Mouse (Mus musculus): ENCODE measurements around the gene Mfsd13b. TPM values are rescaled to one million over a fixed set of nuclear protein-coding genes. Genes with fewer than 3 reads are reported as not detected.
A peak's percentile ranks its signal among the peaks of the same experiment; 100 is the strongest.
"Not testable (repeated sequence)": the region's sequence is repeated elsewhere in the genome, so short reads cannot be mapped to it uniquely, and the experiment has no call there.

Gene Mfsd13b
- 0.37 and 0.42 TPM in 2 replicates for polyA plus RNA-seq (2016; fragmentation: Nextera tagmentation; extraction: Ambion mirVana)

DNA sequence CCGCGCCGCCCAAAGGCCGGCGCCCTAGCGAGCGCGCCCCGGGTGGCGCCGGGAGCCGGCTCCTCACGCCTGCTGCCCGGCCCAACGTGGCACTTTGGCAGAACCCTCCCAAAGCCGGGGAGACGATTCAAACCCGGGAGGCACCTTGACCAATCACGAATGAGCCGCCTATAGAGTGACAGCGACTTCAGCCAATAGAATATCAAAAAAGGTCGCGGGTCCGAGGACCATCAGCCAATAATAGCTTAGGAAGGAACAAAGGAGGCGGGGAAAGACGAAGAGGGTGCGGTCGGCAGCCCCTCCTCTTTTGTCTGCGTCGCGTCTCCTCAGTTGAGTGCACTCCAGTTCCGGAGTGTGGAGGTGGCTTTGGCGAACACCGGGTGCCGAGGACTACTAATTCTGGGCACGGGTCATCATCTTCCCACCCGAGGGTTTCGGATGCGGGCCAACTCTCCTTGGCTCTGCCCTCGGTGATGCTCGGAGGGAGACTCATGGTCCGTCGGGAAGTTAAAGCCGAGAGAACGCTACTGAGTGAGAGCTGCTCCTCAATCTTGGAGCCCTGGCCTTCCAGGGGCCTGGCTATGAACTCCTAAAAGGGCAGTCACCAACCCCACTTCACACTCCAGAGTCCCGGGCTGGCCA lies at the start of gene Mfsd13b, which contains the start of gene Cdr2:
Gene Mfsd13b, plus strand, starts transcription at position 310 of the 642 bp plus-strand sequence.
Gene Cdr2, minus strand, starts transcription at position 113 of the 642 bp plus-strand sequence.
- peak within 1 kb of the TSS; percentile 89 for H3K4me3 ChIP-seq
- under 1% methylated on average over 46 of the region's 46 CpGs for WGBS
- H3K36me3 ChIP-seq, result no peaks in the 10 kb centered on the region
- H3K4me1 ChIP-seq (replicated peaks), result peaks cover 34% of the 10 kb centered on the region
- H3K27me3 ChIP-seq (ENCODE audit: insufficient read depth, poor library complexity, severe bottlenecking), result no peaks in the 10 kb centered on the region
- no peaks in the 10 kb centered on the region for H3K9me3 ChIP-seq
- peak within 1 kb of the TSS; percentile 96 for H3K27ac ChIP-seq
- DNase-seq (ENCODE audit: low spot score), result peak; percentile 94

DNA sequence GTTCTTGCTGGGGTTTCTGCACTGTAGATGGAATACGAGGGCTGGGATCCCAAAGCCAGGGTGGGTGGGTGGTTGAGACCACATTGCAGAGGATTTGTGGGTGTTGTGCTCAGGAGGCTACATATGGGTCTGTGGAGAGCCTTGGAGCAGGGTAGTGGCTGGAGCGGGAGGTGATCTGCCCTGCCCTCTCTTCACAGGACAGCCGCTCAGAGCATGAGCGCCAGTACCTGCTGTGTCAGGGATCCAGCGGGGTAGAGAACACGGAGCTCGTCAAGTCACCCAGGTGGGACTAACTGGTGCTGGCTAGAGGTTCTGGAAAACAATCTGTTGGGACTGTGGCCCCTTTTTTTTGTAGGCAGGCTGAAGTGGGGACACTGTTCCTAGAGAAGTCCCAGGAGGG lies 49.2 kb upstream of the Mfsd13b start:
- 93% methylated on average over 7 of the region's 7 CpGs for WGBS
- no peaks in the 10 kb centered on the region for H3K4me1 ChIP-seq (replicated peaks)
- no peaks in the 10 kb centered on the region for H3K9me3 ChIP-seq
- H3K36me3 ChIP-seq, result peaks cover 99% of the 10 kb centered on the region
- no peak overlapping the region for H3K27ac ChIP-seq
- DNase-seq (ENCODE audit: low spot score), result no peak
- no peaks in the 10 kb centered on the region for H3K27me3 ChIP-seq (ENCODE audit: insufficient read depth, poor library complexity, severe bottlenecking)
- H3K4me3 ChIP-seq, result no peak overlapping the region

GRCm38 (mm10) chr7:120933680-120934195 lies 48.6 kb upstream of the Mfsd13b start:
- Histone ChIP-seq H3K4me3 (no peak overlapping the region), H3K36me3 (peaks cover 99% of the 10 kb centered on the region), H3K9me3 (no peaks in the 10 kb centered on the region), H3K4me1 (replicated peaks) (no peaks in the 10 kb centered on the region), H3K27me3 (ENCODE audit: insufficient read depth, poor library complexity, severe bottlenecking) (no peaks in the 10 kb centered on the region), H3K27ac (no peak overlapping the region)
- DNase-seq (ENCODE audit: low spot score), result no peak
- WGBS, result 92% methylated on average over 5 of the region's 5 CpGs

- H3K36me3 ChIP-seq, result peaks cover 99% of the 10 kb centered on the region
- WGBS, result 41% methylated on average over 5 of the region's 5 CpGs
Observed at GRCm38 (mm10) chr7:120934716-120935115, 47.6 kb upstream of the Mfsd13b start.

DNA sequence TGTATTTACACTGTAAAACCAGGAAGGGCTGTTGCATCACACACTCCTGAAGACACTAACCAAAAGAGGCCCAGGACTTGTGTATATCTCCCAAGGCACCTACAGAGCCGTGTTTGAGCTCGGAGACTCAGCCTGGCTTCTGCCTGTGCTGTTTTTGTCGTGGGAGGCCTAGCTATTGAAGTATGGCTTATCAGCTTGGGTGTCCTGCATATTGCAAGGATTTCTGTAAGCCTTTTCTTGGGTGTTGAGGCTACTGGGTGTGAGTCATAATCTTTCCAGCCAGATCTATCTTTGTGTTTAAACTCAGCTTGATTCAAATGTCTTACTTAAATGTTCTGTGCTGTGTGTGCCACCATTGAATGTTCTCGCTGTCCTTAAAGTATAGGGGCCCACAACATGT lies 45.8 kb upstream of the Mfsd13b start:
- no peaks in the 10 kb centered on the region for H3K9me3 ChIP-seq
- H3K27ac ChIP-seq, result no peak overlapping the region
- no peaks in the 10 kb centered on the region for H3K4me1 ChIP-seq (replicated peaks)
- WGBS, result 90% methylated on average over 4 of the region's 4 CpGs
- H3K4me3 ChIP-seq, result no peak overlapping the region
- H3K27me3 ChIP-seq (ENCODE audit: insufficient read depth, poor library complexity, severe bottlenecking), result no peaks in the 10 kb centered on the region
- peaks cover 99% of the 10 kb centered on the region for H3K36me3 ChIP-seq
- DNase-seq (ENCODE audit: low spot score), result no peak

More at GRCm38 (mm10) chr7:120934716-120935115, 47.6 kb upstream of the Mfsd13b start:
- Histone ChIP-seq H3K27ac (no peak overlapping the region), H3K4me3 (no peak overlapping the region), H3K4me1 (replicated peaks) (no peaks in the 10 kb centered on the region), H3K27me3 (ENCODE audit: insufficient read depth, poor library complexity, severe bottlenecking) (no peaks in the 10 kb centered on the region), H3K9me3 (no peaks in the 10 kb centered on the region)
- peak; percentile 39 for DNase-seq (ENCODE audit: low spot score)

DNA sequence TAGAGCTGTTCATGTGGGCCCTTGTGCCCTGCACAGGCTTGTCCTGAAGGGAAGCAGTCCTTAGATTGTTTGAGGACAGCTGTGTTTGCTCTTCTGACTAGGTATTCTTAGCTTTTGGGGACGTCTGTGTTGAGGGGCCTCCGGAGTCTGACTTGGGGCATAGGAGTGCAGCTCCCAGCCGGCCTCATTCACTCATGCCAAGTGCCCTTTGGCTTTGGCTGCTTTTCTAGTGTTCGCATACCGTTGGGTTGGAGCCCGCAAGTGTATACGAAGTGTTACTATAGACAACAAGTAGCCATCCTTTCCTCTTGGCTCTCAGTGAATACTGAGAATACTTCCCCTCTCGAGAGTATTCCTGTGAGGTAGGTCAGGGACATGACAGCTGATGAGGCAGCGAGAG lies 44.1 kb upstream of the Mfsd13b start:
- no peak for DNase-seq (ENCODE audit: low spot score)
- no peaks in the 10 kb centered on the region for H3K4me1 ChIP-seq (replicated peaks)
- H3K27me3 ChIP-seq (ENCODE audit: insufficient read depth, poor library complexity, severe bottlenecking), result no peaks in the 10 kb centered on the region
- no peak overlapping the region for H3K4me3 ChIP-seq
- peaks cover 99% of the 10 kb centered on the region for H3K36me3 ChIP-seq
- 91% methylated on average over 9 of the region's 9 CpGs for WGBS
- no peaks in the 10 kb centered on the region for H3K9me3 ChIP-seq
- no peak overlapping the region for H3K27ac ChIP-seq

- Histone ChIP-seq H3K4me3 (no peak overlapping the region), H3K27me3 (ENCODE audit: insufficient read depth, poor library complexity, severe bottlenecking) (no peaks in the 10 kb centered on the region), H3K27ac (no peak overlapping the region), H3K4me1 (replicated peaks) (no peaks in the 10 kb centered on the region), H3K36me3 (peaks cover 100% of the 10 kb centered on the region), H3K9me3 (no peaks in the 10 kb centered on the region)
- no peak for DNase-seq (ENCODE audit: low spot score)
- 92% methylated on average over 12 of the region's 12 CpGs for WGBS
Observed at GRCm38 (mm10) chr7:120940343-120940742, 42.0 kb upstream of the Mfsd13b start.

DNA sequence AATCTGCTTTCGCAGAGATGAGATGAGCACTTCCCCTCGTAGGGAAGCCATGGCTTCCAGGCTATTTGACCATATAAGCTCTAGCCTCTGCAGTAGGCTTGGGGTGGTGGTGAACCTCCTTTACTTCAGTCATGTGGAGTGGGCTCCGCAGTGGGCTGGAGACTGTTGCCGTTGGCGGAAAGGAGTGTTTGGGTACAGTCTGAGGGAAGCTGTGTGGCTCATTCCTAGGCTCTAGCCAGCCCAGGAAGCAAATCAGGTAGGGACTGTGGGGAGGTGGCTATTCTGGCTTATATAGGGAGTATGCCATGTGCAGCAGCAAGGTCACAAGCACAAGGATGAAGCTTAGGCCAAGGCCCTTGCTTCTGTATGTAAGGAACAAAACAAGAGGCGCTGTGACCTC lies 41.1 kb upstream of the Mfsd13b start:
- Histone ChIP-seq H3K36me3 (peaks cover 99% of the 10 kb centered on the region), H3K4me1 (replicated peaks) (no peaks in the 10 kb centered on the region)
- DNase-seq (ENCODE audit: low spot score), result no peak

GRCm38 (mm10) chr7:120942506-120942905 lies 39.8 kb upstream of the Mfsd13b start:
- Histone ChIP-seq H3K9me3 (no peaks in the 10 kb centered on the region), H3K4me1 (replicated peaks) (no peaks in the 10 kb centered on the region), H3K36me3 (peaks cover 93% of the 10 kb centered on the region), H3K4me3 (no peak overlapping the region), H3K27ac (no peak overlapping the region), H3K27me3 (ENCODE audit: insufficient read depth, poor library complexity, severe bottlenecking) (no peaks in the 10 kb centered on the region)
- WGBS, result 96% methylated on average over 1 of the region's 1 CpGs
- no peak for DNase-seq (ENCODE audit: low spot score)

More for the DNA sequence above, 41.1 kb upstream of the Mfsd13b start:
- H3K9me3 ChIP-seq, result no peaks in the 10 kb centered on the region
- H3K4me3 ChIP-seq, result no peak overlapping the region
- WGBS, result 95% methylated on average over 6 of the region's 6 CpGs
- H3K27me3 ChIP-seq (ENCODE audit: insufficient read depth, poor library complexity, severe bottlenecking), result no peaks in the 10 kb centered on the region
- no peak overlapping the region for H3K27ac ChIP-seq

GRCm38 (mm10) chr7:120943936-120944509 lies 38.3 kb upstream of the Mfsd13b start:
- H3K36me3 ChIP-seq, result peaks cover 92% of the 10 kb centered on the region
- H3K27ac ChIP-seq, result no peak overlapping the region
- no peaks in the 10 kb centered on the region for H3K27me3 ChIP-seq (ENCODE audit: insufficient read depth, poor library complexity, severe bottlenecking)
- no peaks in the 10 kb centered on the region for H3K9me3 ChIP-seq
- H3K4me3 ChIP-seq, result no peak overlapping the region
- no peak for DNase-seq (ENCODE audit: low spot score)
- 76% methylated on average over 8 of the region's 8 CpGs for WGBS
- H3K4me1 ChIP-seq (replicated peaks), result no peaks in the 10 kb centered on the region

DNA sequence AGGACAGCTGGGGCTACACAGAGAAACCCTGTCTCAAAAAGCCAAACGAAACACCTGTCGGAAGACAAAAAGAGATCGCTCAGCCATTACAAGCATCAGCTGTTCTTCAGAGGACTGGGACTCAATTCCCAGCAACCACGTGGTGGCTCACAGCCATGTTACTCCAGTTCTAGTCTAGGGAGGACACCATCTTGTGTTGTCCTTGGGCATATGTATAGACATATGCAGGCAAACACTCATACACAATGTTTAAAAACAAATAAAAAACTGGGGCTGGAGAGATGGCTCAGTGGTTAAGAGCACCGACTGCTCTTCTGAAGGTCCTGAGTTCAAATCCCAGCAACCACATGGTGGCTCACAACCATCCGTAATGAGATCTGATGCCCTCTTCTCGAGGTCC lies 28.7 kb upstream of the Mfsd13b start:
- peaks cover 56% of the 10 kb centered on the region for H3K36me3 ChIP-seq
- H3K4me1 ChIP-seq (replicated peaks); H3K27me3 ChIP-seq (ENCODE audit: insufficient read depth, poor library complexity, severe bottlenecking); DNase-seq (ENCODE audit: low spot score); H3K9me3 ChIP-seq; H3K27ac ChIP-seq; H3K4me3 ChIP-seq: not testable (repeated sequence)
- 83% methylated on average over 7 of the region's 7 CpGs for WGBS

DNA sequence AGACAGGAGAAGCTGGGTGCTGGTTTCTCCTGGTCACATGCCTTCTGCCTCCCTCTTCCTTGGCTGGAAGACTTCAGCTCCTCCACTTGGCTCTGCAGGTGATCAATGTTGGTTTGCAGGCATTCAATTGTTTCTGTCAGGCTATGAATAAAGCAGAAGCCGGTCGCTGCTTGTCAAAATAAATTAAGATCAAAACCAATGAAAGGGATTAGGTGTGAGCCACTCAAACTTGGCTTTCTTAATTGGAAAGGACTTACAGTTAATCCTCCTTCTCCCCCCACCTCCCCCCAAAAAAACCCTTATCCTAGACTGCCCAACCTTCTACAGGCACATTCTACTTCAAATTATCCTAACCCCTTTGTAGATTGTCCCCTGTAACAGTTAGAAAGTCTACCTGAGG lies 22.2 kb upstream of the Mfsd13b start:
- H3K27me3 ChIP-seq (ENCODE audit: insufficient read depth, poor library complexity, severe bottlenecking), result no peaks in the 10 kb centered on the region
- no peak overlapping the region for H3K27ac ChIP-seq
- H3K36me3 ChIP-seq, result peaks cover 58% of the 10 kb centered on the region
- DNase-seq (ENCODE audit: low spot score), result no peak
- H3K9me3 ChIP-seq, result no peaks in the 10 kb centered on the region
- H3K4me3 ChIP-seq, result no peak overlapping the region
- WGBS, result 78% methylated on average over 2 of the region's 2 CpGs
- H3K4me1 ChIP-seq (replicated peaks), result no peaks in the 10 kb centered on the region

GRCm38 (mm10) chr7:120960601-120961000 lies 21.7 kb upstream of the Mfsd13b start:
- H3K36me3 ChIP-seq, result peaks cover 56% of the 10 kb centered on the region
- no peaks in the 10 kb centered on the region for H3K27me3 ChIP-seq (ENCODE audit: insufficient read depth, poor library complexity, severe bottlenecking)
- no peaks in the 10 kb centered on the region for H3K9me3 ChIP-seq
- WGBS, result 85% methylated on average over 6 of the region's 6 CpGs
- DNase-seq (ENCODE audit: low spot score), result no peak
- H3K4me1 ChIP-seq (replicated peaks), result no peaks in the 10 kb centered on the region
- H3K4me3 ChIP-seq, result no peak overlapping the region
- H3K27ac ChIP-seq, result no peak overlapping the region
